Comparison of ENCODE assay signal across 20 mouse cellular contexts in genomic region chr6:138388168-138388936, GRCm38 (mm10).
DNase-seq lines count a peak whose midpoint lies in the region; ATAC-seq and TF ChIP-seq lines count a peak whose summit lies in the region.
"Had no signal": no experiment of that assay in that cellular context is flagged by ENCODE, and none has a peak within 500 bp of the region (broad histone marks: within the 10 kb centered on the region; RNA-seq: fewer than 3 reads in every experiment).

No protein-coding gene starts in this region.

- H3K9ac ChIP-seq in hindbrain, embryonic 14.5 days = no peak overlapping the region
- H3K9ac ChIP-seq in midbrain, embryonic 15.5 days = no peak overlapping the region
- H3K9ac ChIP-seq: heart, embryonic 13.5 days; limb, embryonic 13.5 days; liver, embryonic 15.5 days had no signal

- no peak for TF ChIP-seq CTCF in brain, embryonic 14.5 days (IDR thresholded peaks at IDR 0.05; ENCODE audit: borderline replicate concordance, extremely low read depth, insufficient read depth, insufficient read length)

- H3K4me1 ChIP-seq in hindbrain, embryonic 14.5 days (replicated peaks; ENCODE audit: control insufficient read depth, insufficient read depth, low read length) = no peaks in the 10 kb centered on the region
- peaks cover 11% of the 10 kb centered on the region; the same call in 1 of the 2 replicates for H3K4me1 ChIP-seq in midbrain, embryonic 15.5 days
- H3K4me1 ChIP-seq: heart, embryonic 13.5 days; liver, embryonic 15.5 days; megakaryocyte, embryonic 14.5 days had no signal

- H3K36me3 ChIP-seq in hindbrain, embryonic 14.5 days (replicated peaks; ENCODE audit: control insufficient read depth, insufficient read depth) = no peaks in the 10 kb centered on the region
- H3K36me3 ChIP-seq in midbrain, embryonic 15.5 days (replicated peaks) = no peaks in the 10 kb centered on the region
- H3K36me3 ChIP-seq: heart, embryonic 13.5 days; limb, embryonic 13.5 days; liver, embryonic 15.5 days had no signal

- no peak overlapping the region for H3K4me3 ChIP-seq in hindbrain, embryonic 14.5 days (replicated peaks; ENCODE audit: low read length)
- H3K4me3 ChIP-seq in midbrain, embryonic 15.5 days = no peak overlapping the region
- H3K4me3 ChIP-seq: erythroblast, embryonic 14.5 days; heart, embryonic 13.5 days; limb, embryonic 13.5 days; liver, embryonic 15.5 days; megakaryocyte, embryonic 14.5 days had no signal

- H3K9me3 ChIP-seq in hindbrain, embryonic 14.5 days (ENCODE audit: control insufficient read depth, low read length) = no peaks in the 10 kb centered on the region
- no peaks in the 10 kb centered on the region for H3K9me3 ChIP-seq in midbrain, embryonic 15.5 days
- H3K9me3 ChIP-seq: heart, embryonic 13.5 days; limb, embryonic 13.5 days; liver, embryonic 15.5 days had no signal

- no peak for TF ChIP-seq POLR2A in brain, embryonic 14.5 days (IDR thresholded peaks at IDR 0.05; ENCODE audit: borderline replicate concordance, extremely low read depth, insufficient read depth, insufficient read length, poor library complexity, severe bottlenecking)

- peak; percentile 9 for DNase-seq in embryo, embryonic 10 days (ENCODE audit: low spot score)
- DNase-seq in embryo, embryonic 9.5 days (ENCODE audit: extremely low spot score) = no peak
- peak; percentile 64 for DNase-seq in brain, embryonic 14.5 days (ENCODE audit: low read depth)
- DNase-seq in hindbrain, embryonic 14.5 days (ENCODE audit: low spot score) = no peak
- DNase-seq in urinary bladder, postnatal 4 days (ENCODE audit: low spot score in 2 of 2) = no peak
- no peak for DNase-seq in spleen, postnatal 10 days (ENCODE audit: low spot score in 2 of 2)
- DNase-seq in layer of hippocampus, adult 11-12 months (ENCODE audit: low spot score) = no peak
- DNase-seq: adrenal gland, postnatal 25 days; heart, postnatal 4 days; kidney, adult 11 months; kidney, postnatal 36 days; lung, postnatal 10 days; right cerebral cortex, postnatal 25 days; thymus, adult 18-20 months had no signal

- no peaks in the 10 kb centered on the region for H3K27me3 ChIP-seq in hindbrain, embryonic 14.5 days (ENCODE audit: control insufficient read depth, insufficient read depth, low read length)
- no peaks in the 10 kb centered on the region for H3K27me3 ChIP-seq in midbrain, embryonic 15.5 days (replicated peaks)
- H3K27me3 ChIP-seq: heart, embryonic 13.5 days; limb, embryonic 13.5 days; liver, embryonic 15.5 days; megakaryocyte, embryonic 14.5 days had no signal

- WGBS in hindbrain, embryonic 14.5 days = 57% methylated on average over 18 of the region's 18 CpGs
- WGBS in midbrain, embryonic 15.5 days = 24% methylated on average over 18 of the region's 18 CpGs

- H3K27ac ChIP-seq in hindbrain, embryonic 14.5 days = no peak overlapping the region
- no peak overlapping the region for H3K27ac ChIP-seq in midbrain, embryonic 15.5 days
- H3K27ac ChIP-seq: heart, embryonic 13.5 days; limb, embryonic 13.5 days; liver, embryonic 15.5 days had no signal

- peak; percentile 48 for ATAC-seq in hindbrain, embryonic 14.5 days (ENCODE audit: low FRiP score)
- peak; percentile 55 for ATAC-seq in midbrain, embryonic 15.5 days (replicated peaks)

- no peak overlapping the region for H3K4me2 ChIP-seq in hindbrain, embryonic 14.5 days (replicated peaks)
- H3K4me2 ChIP-seq in midbrain, embryonic 15.5 days = no peak overlapping the region
- H3K4me2 ChIP-seq: heart, embryonic 13.5 days; limb, embryonic 13.5 days; liver, embryonic 15.5 days had no signal

Comparison
In these comparisons a context has a peak if more than half of its experiments do, and no peak if none do; other contexts are left out.
1. DNase-seq: peak in embryo, embryonic 10 days (single experiment) and brain, embryonic 14.5 days (single experiment); none in embryo, embryonic 9.5 days (single experiment), hindbrain, embryonic 14.5 days (single experiment), urinary bladder, postnatal 4 days (0 of 2), spleen, postnatal 10 days (0 of 2) and layer of hippocampus, adult 11-12 months (single experiment).